Mouse (Mus musculus): ENCODE measurements around the gene Rgma. TPM values are rescaled to one million over a fixed set of nuclear protein-coding genes. Genes with fewer than 3 reads are reported as not detected.

The Rgma gene
- polyA plus RNA-seq, 1 experiment: 14.5 TPM

Other genes starting within 250 kb of the Rgma start
- 22.6 and 29.2 TPM in 2 replicates for gene Chd2, start 166.3 kb downstream of the Rgma start, polyA plus RNA-seq (2012; ENCODE audit: insufficient read depth, insufficient read length, missing spikeins)

Measured in brown adipose tissue, adult 24 weeks (tissue).